Mouse (Mus musculus): ENCODE measurements around the gene Cox19. TPM values are rescaled to one million over a fixed set of nuclear protein-coding genes. Genes with fewer than 3 reads are reported as not detected.

Cox19 gene
- polyA plus RNA-seq, 1 experiment from 2014 or later, result 107 TPM

DNA sequence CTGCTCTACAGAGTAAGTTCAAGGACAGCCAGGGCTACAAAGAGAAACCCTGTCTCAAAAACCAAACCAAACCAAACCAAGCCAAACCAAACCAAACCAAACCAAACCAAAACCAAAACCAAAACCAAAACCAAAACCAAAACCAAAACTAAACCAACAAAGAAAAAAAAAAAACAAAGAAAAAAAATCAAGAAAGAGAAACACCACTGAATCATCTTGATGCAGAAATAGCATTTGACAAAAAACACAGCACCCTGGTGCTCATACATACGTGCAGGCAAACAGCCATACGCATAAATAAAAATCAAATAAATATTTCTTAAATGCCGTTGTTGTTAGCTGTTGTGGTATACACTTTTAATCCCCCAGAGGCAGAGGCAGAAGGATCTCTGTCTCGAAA lies 40.7 kb downstream of the Cox19 start:
- Histone ChIP-seq H3K27me3 (ENCODE audit: control insufficient read depth, insufficient read depth, low read length) (no peaks in the 10 kb centered on the region), H3K9me3 (replicated peaks; ENCODE audit: control insufficient read depth, low read length) (no peaks in the 10 kb centered on the region), H3K4me1 (ENCODE audit: control insufficient read depth, insufficient read depth, low read length) (no peaks in the 10 kb centered on the region), H3K4me3 (replicated peaks; ENCODE audit: low read length) (no peak overlapping the region), H3K27ac (ENCODE audit: low read length) (no peak overlapping the region), H3K9ac (ENCODE audit: low read length) (no peak overlapping the region), H3K36me3 (ENCODE audit: control insufficient read depth, insufficient read depth, low read length) (no peaks in the 10 kb centered on the region), H3K4me2 (ENCODE audit: low read depth, low read length) (no peak overlapping the region)
- no peak for ATAC-seq (ENCODE audit: insufficient read depth, low FRiP score)
- 90% methylated on average over 4 of the region's 4 CpGs for WGBS

GRCm38 (mm10) chr5:139309946-139310345 lies 41.3 kb downstream of the Cox19 start:
- Histone ChIP-seq H3K27ac (ENCODE audit: low read length) (no peak overlapping the region), H3K27me3 (ENCODE audit: control insufficient read depth, insufficient read depth, low read length) (no peaks in the 10 kb centered on the region), H3K9me3 (replicated peaks; ENCODE audit: control insufficient read depth, low read length) (no peaks in the 10 kb centered on the region), H3K4me2 (ENCODE audit: low read depth, low read length) (no peak overlapping the region), H3K4me3 (replicated peaks; ENCODE audit: low read length) (no peak overlapping the region), H3K9ac (ENCODE audit: low read length) (no peak overlapping the region), H3K36me3 (ENCODE audit: control insufficient read depth, insufficient read depth, low read length) (no peaks in the 10 kb centered on the region), H3K4me1 (ENCODE audit: control insufficient read depth, insufficient read depth, low read length) (no peaks in the 10 kb centered on the region)
- ATAC-seq (ENCODE audit: insufficient read depth, low FRiP score), result no peak
- WGBS, result 61% methylated on average over 3 of the region's 3 CpGs

GRCm38 (mm10) chr5:139303646-139304061 lies 47.6 kb downstream of the Cox19 start:
- H3K9ac ChIP-seq (ENCODE audit: low read length), result no peak overlapping the region
- 87% methylated on average over 9 of the region's 9 CpGs for WGBS
- H3K4me1 ChIP-seq (ENCODE audit: control insufficient read depth, insufficient read depth, low read length), result peaks cover 14% of the 10 kb centered on the region; the same call in 1 of the 2 replicates
- ATAC-seq (ENCODE audit: insufficient read depth, low FRiP score), result no peak
- H3K4me3 ChIP-seq (replicated peaks; ENCODE audit: low read length), result no peak overlapping the region
- no peak overlapping the region for H3K27ac ChIP-seq (ENCODE audit: low read length)
- no peak overlapping the region for H3K4me2 ChIP-seq (ENCODE audit: low read depth, low read length)
- no peaks in the 10 kb centered on the region for H3K36me3 ChIP-seq (ENCODE audit: control insufficient read depth, insufficient read depth, low read length)
- H3K27me3 ChIP-seq (ENCODE audit: control insufficient read depth, insufficient read depth, low read length), result no peaks in the 10 kb centered on the region
- H3K9me3 ChIP-seq (replicated peaks; ENCODE audit: control insufficient read depth, low read length), result no peaks in the 10 kb centered on the region

GRCm38 (mm10) chr5:139302101-139302500 lies 49.1 kb downstream of the Cox19 start:
- WGBS, result 77% methylated on average over 6 of the region's 6 CpGs
- H3K9me3 ChIP-seq (replicated peaks; ENCODE audit: control insufficient read depth, low read length), result no peaks in the 10 kb centered on the region
- 0 out of 2 replicates have a peak, but pooled peaks have one; percentile 27 for ATAC-seq (ENCODE audit: insufficient read depth, low FRiP score)
- H3K36me3 ChIP-seq (ENCODE audit: control insufficient read depth, insufficient read depth, low read length), result no peaks in the 10 kb centered on the region
- no peak overlapping the region for H3K9ac ChIP-seq (ENCODE audit: low read length)
- H3K27me3 ChIP-seq (ENCODE audit: control insufficient read depth, insufficient read depth, low read length), result no peaks in the 10 kb centered on the region
- peaks cover 14% of the 10 kb centered on the region; the same call in 1 of the 2 replicates for H3K4me1 ChIP-seq (ENCODE audit: control insufficient read depth, insufficient read depth, low read length)
- H3K27ac ChIP-seq (ENCODE audit: low read length), result no peak overlapping the region
- H3K4me2 ChIP-seq (ENCODE audit: low read depth, low read length), result no peak overlapping the region
- H3K4me3 ChIP-seq (replicated peaks; ENCODE audit: low read length), result no peak overlapping the region

DNA sequence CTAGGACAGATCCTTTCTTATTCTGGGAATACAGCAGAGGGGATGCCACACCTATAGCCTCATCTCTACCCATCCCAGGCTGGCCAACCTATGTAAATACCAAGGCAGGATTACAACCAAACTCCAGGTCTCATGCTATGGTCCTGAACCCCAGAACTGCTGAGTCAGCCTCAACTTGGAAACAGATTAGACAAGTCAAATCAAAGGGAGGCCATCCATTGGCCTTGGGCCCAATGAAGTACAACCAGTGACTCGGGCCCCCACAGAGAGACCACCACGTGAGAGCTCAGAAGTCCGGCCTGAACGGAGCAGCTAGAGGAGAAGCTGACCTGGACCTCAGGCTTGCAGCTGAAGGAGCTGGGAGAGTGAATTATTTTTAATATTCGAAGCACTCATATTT lies 53.5 kb downstream of the Cox19 start:
- Histone ChIP-seq H3K27ac (ENCODE audit: low read length) (no peak overlapping the region), H3K27me3 (ENCODE audit: control insufficient read depth, insufficient read depth, low read length) (no peaks in the 10 kb centered on the region), H3K4me2 (ENCODE audit: low read depth, low read length) (no peak overlapping the region), H3K9ac (ENCODE audit: low read length) (no peak overlapping the region), H3K4me3 (replicated peaks; ENCODE audit: low read length) (no peak overlapping the region), H3K4me1 (ENCODE audit: control insufficient read depth, insufficient read depth, low read length) (peaks cover 14% of the 10 kb centered on the region; the same call in 1 of the 2 replicates), H3K9me3 (replicated peaks; ENCODE audit: control insufficient read depth, low read length) (no peaks in the 10 kb centered on the region), H3K36me3 (ENCODE audit: control insufficient read depth, insufficient read depth, low read length) (no peaks in the 10 kb centered on the region)
- 85% methylated on average over 5 of the region's 5 CpGs for WGBS
- no peak for ATAC-seq (ENCODE audit: insufficient read depth, low FRiP score)

GRCm38 (mm10) chr5:139297092-139297491 lies 54.1 kb downstream of the Cox19 start:
- Histone ChIP-seq H3K9me3 (replicated peaks; ENCODE audit: control insufficient read depth, low read length) (no peaks in the 10 kb centered on the region), H3K4me2 (ENCODE audit: low read depth, low read length) (no peak overlapping the region), H3K9ac (ENCODE audit: low read length) (no peak overlapping the region), H3K36me3 (ENCODE audit: control insufficient read depth, insufficient read depth, low read length) (no peaks in the 10 kb centered on the region), H3K4me1 (ENCODE audit: control insufficient read depth, insufficient read depth, low read length) (peaks cover 14% of the 10 kb centered on the region; the same call in 1 of the 2 replicates), H3K27ac (ENCODE audit: low read length) (no peak overlapping the region), H3K27me3 (ENCODE audit: control insufficient read depth, insufficient read depth, low read length) (no peaks in the 10 kb centered on the region), H3K4me3 (replicated peaks; ENCODE audit: low read length) (no peak overlapping the region)
- WGBS, result 84% methylated on average over 10 of the region's 10 CpGs
- ATAC-seq (ENCODE audit: insufficient read depth, low FRiP score), result no peak

DNA sequence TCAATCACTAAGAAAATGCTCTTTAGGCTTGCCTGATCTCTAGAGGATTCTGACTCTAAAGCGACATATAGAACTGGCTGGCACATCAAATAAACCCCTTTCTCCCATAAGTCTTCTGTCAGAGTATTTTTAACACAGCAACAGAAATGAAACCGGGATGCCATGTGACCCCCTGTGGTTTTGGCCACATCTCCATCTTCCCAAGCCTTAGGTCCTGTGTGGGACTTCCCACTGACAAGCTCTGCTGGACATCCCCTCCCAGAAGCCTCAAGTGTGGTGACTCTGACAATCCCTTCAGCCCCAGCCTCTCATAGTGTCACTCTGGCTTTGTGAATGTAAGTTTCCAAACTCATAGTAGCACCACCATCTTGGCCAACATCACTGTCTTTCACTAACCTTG lies 57.1 kb downstream of the Cox19 start:
- WGBS, result 80% methylated on average over 2 of the region's 2 CpGs
- ATAC-seq (ENCODE audit: insufficient read depth, low FRiP score), result no peak

DNA sequence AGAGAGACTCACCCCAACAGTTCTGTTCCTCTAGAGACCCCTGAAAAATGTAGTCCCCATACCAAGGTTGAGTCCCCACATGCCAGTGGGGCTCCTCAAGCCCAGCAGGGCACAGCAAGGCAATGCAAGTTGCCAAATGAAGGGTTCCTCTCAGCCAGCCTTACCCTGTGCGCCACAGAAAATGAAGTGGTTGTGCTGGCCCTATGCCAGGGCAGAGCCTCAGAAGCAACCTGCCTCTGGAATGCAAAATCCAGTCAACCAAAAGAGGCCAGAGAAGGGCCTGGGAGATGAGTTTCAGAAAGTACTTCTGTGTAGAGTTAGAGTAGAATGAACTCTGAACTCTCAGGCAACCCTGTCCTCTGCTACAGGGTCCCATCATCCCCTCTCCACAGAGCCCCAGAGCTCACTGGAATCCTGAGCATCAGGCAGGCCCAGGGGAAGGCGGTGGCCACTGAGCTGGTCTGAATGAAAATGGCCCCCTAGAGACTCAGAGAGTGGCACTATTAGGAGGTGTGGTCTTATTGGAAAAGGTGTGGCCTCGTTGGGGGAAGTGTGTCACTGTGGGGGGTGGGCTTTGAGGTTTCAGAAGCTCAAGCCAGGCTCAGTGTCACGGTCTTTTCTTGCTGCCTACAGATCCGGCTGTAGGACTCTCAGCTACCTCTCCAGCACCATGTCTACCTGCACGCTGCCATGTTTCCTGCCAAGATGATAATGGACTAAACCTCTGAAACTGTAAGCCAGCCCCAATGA lies 59.2 kb downstream of the Cox19 start:
- Histone ChIP-seq H3K9ac (ENCODE audit: low read length) (no peak overlapping the region), H3K9me3 (replicated peaks; ENCODE audit: control insufficient read depth, low read length) (no peaks in the 10 kb centered on the region), H3K27ac (ENCODE audit: low read length) (no peak overlapping the region), H3K4me1 (ENCODE audit: control insufficient read depth, insufficient read depth, low read length) (peaks cover 2% of the 10 kb centered on the region; the same call in 1 of the 2 replicates), H3K4me2 (ENCODE audit: low read depth, low read length) (no peak overlapping the region), H3K36me3 (ENCODE audit: control insufficient read depth, insufficient read depth, low read length) (no peaks in the 10 kb centered on the region), H3K27me3 (ENCODE audit: control insufficient read depth, insufficient read depth, low read length) (no peaks in the 10 kb centered on the region), H3K4me3 (replicated peaks; ENCODE audit: low read length) (no peak overlapping the region)
- 64% methylated on average over 6 of the region's 6 CpGs for WGBS
- ATAC-seq (ENCODE audit: insufficient read depth, low FRiP score), result no peak

More for the DNA sequence above, 57.1 kb downstream of the Cox19 start:
- no peaks in the 10 kb centered on the region for H3K4me1 ChIP-seq (ENCODE audit: control insufficient read depth, insufficient read depth, low read length)
- H3K9ac ChIP-seq (ENCODE audit: low read length), result no peak overlapping the region
- H3K27ac ChIP-seq (ENCODE audit: low read length), result no peak overlapping the region
- H3K4me2 ChIP-seq (ENCODE audit: low read depth, low read length), result no peak overlapping the region
- H3K27me3 ChIP-seq (ENCODE audit: control insufficient read depth, insufficient read depth, low read length), result no peaks in the 10 kb centered on the region
- no peaks in the 10 kb centered on the region for H3K9me3 ChIP-seq (replicated peaks; ENCODE audit: control insufficient read depth, low read length)
- H3K4me3 ChIP-seq (replicated peaks; ENCODE audit: low read length), result no peak overlapping the region
- no peaks in the 10 kb centered on the region for H3K36me3 ChIP-seq (ENCODE audit: control insufficient read depth, insufficient read depth, low read length)

DNA sequence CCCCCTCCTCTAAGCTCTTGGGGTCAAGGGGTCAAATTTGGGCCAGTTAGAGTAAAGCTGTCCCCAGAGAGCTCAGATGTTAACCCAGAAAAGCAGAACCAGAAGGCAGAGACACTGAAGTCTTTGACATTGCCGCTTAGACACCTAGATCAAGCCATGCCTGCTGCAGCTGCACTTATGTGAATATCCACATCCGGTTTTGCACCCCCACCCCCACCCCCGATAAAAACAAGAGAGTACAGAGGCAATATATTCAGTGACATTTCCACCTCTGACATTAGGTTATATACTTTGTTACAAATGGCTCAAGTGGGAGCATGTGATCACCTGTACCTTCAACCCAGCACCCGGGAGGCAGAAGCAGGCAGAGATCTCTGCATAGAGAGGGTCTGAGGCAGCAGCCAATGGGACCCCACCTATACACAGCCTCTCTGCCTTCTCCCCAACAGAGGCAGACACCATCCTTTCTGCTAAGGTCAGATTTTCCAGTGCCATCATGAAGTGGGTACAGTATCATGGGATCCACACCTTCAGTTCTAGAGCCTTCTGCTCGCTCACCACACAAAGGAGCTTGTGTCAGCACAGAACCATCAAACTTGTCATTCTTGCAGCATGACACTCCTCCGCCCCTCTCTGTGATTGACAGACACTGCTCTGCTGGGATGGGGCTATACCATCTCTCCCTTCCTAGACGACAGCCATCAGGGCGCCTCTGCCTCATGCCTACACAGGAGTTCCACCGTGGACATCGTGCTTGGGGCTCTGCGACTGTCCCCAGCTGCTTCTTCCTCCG lies 60.6 kb downstream of the Cox19 start:
- H3K36me3 ChIP-seq (ENCODE audit: control insufficient read depth, insufficient read depth, low read length), result no peaks in the 10 kb centered on the region
- 81% methylated on average over 12 of the region's 12 CpGs for WGBS
- ATAC-seq (ENCODE audit: insufficient read depth, low FRiP score), result no peak
- H3K4me3 ChIP-seq (replicated peaks; ENCODE audit: low read length), result no peak overlapping the region
- no peak overlapping the region for H3K4me2 ChIP-seq (ENCODE audit: low read depth, low read length)
- peaks cover 15% of the 10 kb centered on the region for H3K4me1 ChIP-seq (ENCODE audit: control insufficient read depth, insufficient read depth, low read length)
- no peak overlapping the region for H3K27ac ChIP-seq (ENCODE audit: low read length)
- H3K27me3 ChIP-seq (ENCODE audit: control insufficient read depth, insufficient read depth, low read length), result no peaks in the 10 kb centered on the region
- no peaks in the 10 kb centered on the region for H3K9me3 ChIP-seq (replicated peaks; ENCODE audit: control insufficient read depth, low read length)
- no peak overlapping the region for H3K9ac ChIP-seq (ENCODE audit: low read length)

All from stomach, embryonic 16.5 days (tissue).